Mouse (Mus musculus) limb, embryonic 15.5 days (tissue): ENCODE data around the gene Gm19684. TPM values are rescaled to one million over a fixed set of nuclear protein-coding genes. Genes with fewer than 3 reads are reported as not detected.
"Not testable (repeated sequence)": the region's sequence is repeated elsewhere in the genome, so short reads cannot be mapped to it uniquely, and the experiment has no call there.

Experiments
- ATAC-seq: fragments of 200-750 bp; cut with Nextera tagmentation; 2 replicates; pipeline ENCODE4 v1.8.0; 2017; ENCODE audit warnings: low read depth, moderate TSS enrichment; ENCODE audit not compliant: insufficient number of reproducible peaks, low FRiP score, low TSS enrichment
- H3K27ac ChIP-seq: fragments of 300-500 bp; sonication (generic); 2 replicates; pipeline ENCODE4 v1.5.1; 2015; ENCODE audit warnings: moderate library complexity, mild to moderate bottlenecking, inconsistent platforms
- H3K27me3 ChIP-seq: fragments of 300-500 bp; sonication (generic); 2 replicates; pipeline ENCODE4 v1.6.1; 2015; ENCODE audit warnings: inconsistent platforms
- H3K36me3 ChIP-seq: fragments of 300-500 bp; sonication (generic); 2 replicates; pipeline ENCODE4 v1.6.1; 2015; ENCODE audit warnings: inconsistent platforms
- H3K4me1 ChIP-seq: fragments of 300-500 bp; sonication (generic); 2 replicates; pipeline ENCODE4 v1.6.1; 2015; ENCODE audit warnings: inconsistent platforms
- H3K4me2 ChIP-seq: fragments of 300-500 bp; sonication (generic); 2 replicates; pipeline ENCODE4 v1.6.1; 2015; ENCODE audit warnings: mild to moderate bottlenecking, inconsistent platforms
- H3K4me3 ChIP-seq: fragments of 300-500 bp; sonication (generic); 2 replicates; pipeline ENCODE4 v1.5.1; 2015; ENCODE audit warnings: mild to moderate bottlenecking, inconsistent platforms
- H3K9ac ChIP-seq: fragments of 300-500 bp; sonication (generic); 2 replicates; pipeline ENCODE4 v1.6.1; 2015; ENCODE audit warnings: inconsistent platforms
- H3K9me3 ChIP-seq: fragments of 300-500 bp; sonication (generic); 2 replicates; pipeline ENCODE4 v1.6.1; 2016; ENCODE audit warnings: inconsistent platforms
- WGBS: fragments of 180-500 bp; shearing (Covaris S2); methylation state at CpG from one replicate; pipeline ENCODE4 v1.1.7; 2015; 5-methylcytosine and 5-hydroxymethylcytosine counted together
- polyA plus RNA-seq: library from polyadenylated mRNA; unstranded; fragments of >200 nt; fragmentation: Nextera tagmentation; extraction: Ambion mirVana; gene quantifications from 2 replicates; pipeline ENCODE4 v1.2.1, GENCODE M21; 2015

Gm19684 gene
- polyA plus RNA-seq, 1 experiment from 2014 or later: not detected

- peak overlapping the region; percentile 76 for H3K4me2 ChIP-seq
- H3K9me3 ChIP-seq, H3K27ac ChIP-seq, H3K9ac ChIP-seq, H3K4me1 ChIP-seq, H3K36me3 ChIP-seq: not testable (repeated sequence)
- WGBS: under 1% methylated on average over 57 of the region's 57 CpGs
- H3K27me3 ChIP-seq: peaks cover 32% of the 10 kb centered on the region
- peak overlapping the region; percentile 39 for H3K4me3 ChIP-seq
- 0 out of 2 replicates have a peak, but pooled peaks have one; percentile 63 for ATAC-seq
These were observed 10.6 kb upstream of the Gm19684 start for GRCm38 (mm10) chr17:36110641-36111509.

GRCm38 (mm10) chr17:36111510-36111868, 10.0 kb upstream of the Gm19684 start:
- peak overlapping the region; percentile 39 for H3K4me3 ChIP-seq
- ATAC-seq, H3K27ac ChIP-seq, H3K9ac ChIP-seq, H3K36me3 ChIP-seq, H3K9me3 ChIP-seq, H3K4me1 ChIP-seq: not testable (repeated sequence)
- H3K27me3 ChIP-seq: peaks cover 32% of the 10 kb centered on the region
- 4% methylated on average over 10 of the region's 10 CpGs for WGBS
- H3K4me2 ChIP-seq: peak overlapping the region; percentile 76

GRCm38 (mm10) chr17:36113979-36114593, 7.4 kb upstream of the Gm19684 start:
- not testable (repeated sequence) for H3K4me3 ChIP-seq, H3K9ac ChIP-seq, H3K9me3 ChIP-seq, ATAC-seq, H3K27ac ChIP-seq, H3K4me1 ChIP-seq, H3K36me3 ChIP-seq, H3K4me2 ChIP-seq
- 16% methylated on average over 6 of the region's 6 CpGs for WGBS
- peaks cover 36% of the 10 kb centered on the region for H3K27me3 ChIP-seq

- not testable (repeated sequence) for H3K4me3 ChIP-seq, H3K9ac ChIP-seq, H3K9me3 ChIP-seq, ATAC-seq, H3K4me2 ChIP-seq, H3K4me1 ChIP-seq, H3K36me3 ChIP-seq, H3K27ac ChIP-seq
- 22% methylated on average over 3 of the region's 3 CpGs for WGBS
- peaks cover 33% of the 10 kb centered on the region for H3K27me3 ChIP-seq
These were observed 4.9 kb upstream of the Gm19684 start for GRCm38 (mm10) chr17:36116545-36116944.

GRCm38 (mm10) chr17:36120839-36121238, 639 bp upstream of the Gm19684 start:
- H3K4me2 ChIP-seq, H3K4me3 ChIP-seq, H3K9ac ChIP-seq, H3K27ac ChIP-seq, H3K4me1 ChIP-seq, H3K36me3 ChIP-seq, H3K9me3 ChIP-seq, ATAC-seq: not testable (repeated sequence)
- peaks cover 38% of the 10 kb centered on the region for H3K27me3 ChIP-seq
- WGBS: 22% methylated on average over 18 of the region's 18 CpGs

GRCm38 (mm10) chr17:36124111-36124510, 2.6 kb downstream of the Gm19684 start:
- not testable (repeated sequence) for H3K4me3 ChIP-seq, H3K4me2 ChIP-seq, H3K9me3 ChIP-seq, H3K27ac ChIP-seq, H3K36me3 ChIP-seq, H3K9ac ChIP-seq, ATAC-seq, H3K4me1 ChIP-seq
- WGBS: 49% methylated on average over 3 of the region's 3 CpGs
- H3K27me3 ChIP-seq: peaks cover 34% of the 10 kb centered on the region

DNA sequence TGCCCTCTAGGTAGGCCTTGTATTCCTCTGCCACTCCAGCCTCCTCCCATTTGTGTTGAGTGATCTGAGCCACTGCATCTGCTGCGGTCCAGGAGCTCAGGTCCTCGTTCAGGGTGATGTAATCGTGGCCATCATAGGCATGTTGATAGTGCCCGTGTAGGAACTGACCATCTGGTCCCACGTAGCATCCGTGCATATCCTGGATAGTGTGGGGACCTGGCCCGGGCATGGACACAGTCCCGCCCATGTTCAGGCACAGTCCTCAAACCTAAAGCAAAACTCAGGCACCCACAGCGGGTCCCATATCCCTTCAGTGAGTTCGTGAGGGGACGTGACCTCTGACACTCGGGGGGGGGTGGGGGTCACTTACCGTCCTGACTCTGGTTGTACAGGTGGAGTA, 7.0 kb downstream of the Gm19684 start:
- H3K4me2 ChIP-seq, H3K9me3 ChIP-seq, H3K4me1 ChIP-seq, H3K36me3 ChIP-seq, H3K4me3 ChIP-seq, ATAC-seq, H3K9ac ChIP-seq, H3K27ac ChIP-seq: not testable (repeated sequence)
- peaks cover 22% of the 10 kb centered on the region; the same call in 1 of the 2 replicates for H3K27me3 ChIP-seq
- WGBS: 63% methylated on average over 12 of the region's 13 CpGs

DNA sequence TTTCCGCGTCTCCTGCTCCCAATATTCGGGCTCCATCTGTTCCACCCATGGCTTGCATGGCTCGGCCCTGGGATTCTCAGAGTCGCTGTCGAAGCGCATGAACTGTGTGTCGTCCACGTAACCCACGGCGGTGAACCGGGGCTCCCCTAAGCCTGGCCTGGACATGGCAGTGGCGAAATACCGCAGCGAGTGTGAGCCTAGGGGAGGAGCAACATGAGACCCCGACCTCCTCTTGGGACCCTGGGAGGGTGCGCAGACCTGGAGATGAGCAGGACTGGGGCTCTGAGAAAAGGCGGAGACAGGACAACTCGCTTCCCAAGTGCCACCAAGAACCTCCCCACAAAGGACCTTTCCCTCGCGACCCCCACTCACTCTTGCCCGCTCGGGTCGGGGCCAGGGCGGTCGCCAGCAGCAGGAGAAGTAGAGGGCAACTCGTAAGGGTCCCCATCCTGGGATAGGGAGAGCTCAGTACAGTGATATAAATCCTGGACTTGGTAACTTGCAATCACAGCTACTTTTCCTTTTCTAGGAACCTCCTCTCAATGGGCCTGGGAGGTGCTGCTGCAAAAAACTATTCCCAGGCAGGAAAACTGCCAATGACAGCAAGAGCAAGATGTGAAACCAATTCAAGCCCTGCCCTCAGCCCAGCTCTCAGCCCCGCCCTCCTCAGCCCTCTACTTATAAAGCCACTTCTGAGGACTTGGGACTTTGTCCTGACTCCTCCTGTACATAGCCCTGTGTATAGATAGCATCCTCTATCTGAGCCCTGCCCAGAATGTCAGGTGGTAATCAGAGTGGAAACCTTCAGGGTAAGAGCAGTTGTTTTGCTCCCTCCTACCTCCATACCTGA, 7.7 kb downstream of the Gm19684 start, which contains the start of gene Gm7030:
Gene Gm7030, minus strand, starts transcription at position 458 of the 850 bp plus-strand sequence.
- H3K9me3 ChIP-seq, H3K4me3 ChIP-seq, H3K36me3 ChIP-seq, H3K27ac ChIP-seq, H3K4me2 ChIP-seq, ATAC-seq, H3K9ac ChIP-seq, H3K4me1 ChIP-seq: not testable (repeated sequence)
- peaks cover 22% of the 10 kb centered on the region; the same call in 1 of the 2 replicates for H3K27me3 ChIP-seq
- 20% methylated on average over 28 of the region's 28 CpGs for WGBS

DNA sequence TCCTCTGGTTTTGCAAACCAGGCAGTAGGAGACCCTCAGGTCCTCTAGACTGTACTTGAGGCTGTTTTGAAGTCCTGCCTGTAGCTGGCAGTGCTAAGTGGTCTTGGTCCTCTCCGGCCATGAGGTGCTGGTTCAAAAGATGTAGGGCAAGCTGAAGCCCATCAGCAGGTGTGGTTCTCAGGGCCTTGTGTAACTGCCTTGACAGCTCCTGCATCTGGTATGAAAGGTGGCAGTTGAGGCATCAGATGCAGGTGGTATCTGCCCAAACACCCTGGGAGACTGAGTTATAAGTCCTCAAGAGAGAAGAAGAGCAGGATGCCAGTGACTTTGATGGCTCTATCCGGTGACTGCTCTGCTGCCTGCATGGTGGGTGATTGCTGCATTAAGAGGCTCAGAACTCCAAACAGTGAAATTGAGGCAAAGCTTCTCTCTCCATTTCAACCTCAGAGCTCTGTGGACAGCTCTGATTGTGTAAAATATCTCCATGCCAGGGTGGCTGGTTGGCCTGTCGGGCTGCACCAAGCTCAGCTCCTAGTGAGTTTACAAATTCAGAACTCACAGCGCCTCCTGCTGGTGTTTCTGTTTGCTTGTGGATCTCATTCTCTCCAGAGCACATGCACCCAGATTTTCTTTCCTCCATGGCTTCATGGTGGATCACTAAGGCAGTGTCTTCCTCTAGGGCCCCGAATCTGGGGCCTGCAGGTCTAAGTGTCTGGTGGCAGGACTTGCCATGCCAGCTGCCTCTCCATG, 10.2 kb downstream of the Gm19684 start:
- no peak overlapping the region for H3K9ac ChIP-seq
- no peak overlapping the region for H3K27ac ChIP-seq
- no peak overlapping the region for H3K4me2 ChIP-seq
- no peak overlapping the region for H3K4me3 ChIP-seq
- H3K36me3 ChIP-seq: no peaks in the 10 kb centered on the region
- no peaks in the 10 kb centered on the region for H3K9me3 ChIP-seq
- ATAC-seq: no peak
- WGBS: 67% methylated on average over 5 of the region's 5 CpGs
- H3K4me1 ChIP-seq: no peaks in the 10 kb centered on the region
- peaks cover 22% of the 10 kb centered on the region; the same call in 1 of the 2 replicates for H3K27me3 ChIP-seq

GRCm38 (mm10) chr17:36135421-36136231, 14.1 kb downstream of the Gm19684 start:
- H3K27ac ChIP-seq, H3K4me1 ChIP-seq, H3K9me3 ChIP-seq, H3K36me3 ChIP-seq, H3K4me3 ChIP-seq, H3K9ac ChIP-seq, ATAC-seq, H3K4me2 ChIP-seq: not testable (repeated sequence)
- peaks cover 29% of the 10 kb centered on the region for H3K27me3 ChIP-seq
